Mouse (Mus musculus) limb, embryonic 10.5 days (tissue): ENCODE measurements at regions not wholly inside any gene's neighbourhood (a gene's known extent, or its start where the extent isn't known, plus 50 kb on each side); places are given as distances from the start of the nearest gene placed in this dataset.

ENCODE experiments used
- DNase-seq: peaks from one replicate; pipeline ENCODE4 v3.0.0-alpha.2; 2017; ENCODE audit warnings: low spot score
- H3K27ac ChIP-seq: fragments of 300-500 bp; sonication (generic); 2 replicates; pipeline ENCODE4 v1.5.1; 2016; ENCODE audit warnings: mild to moderate bottlenecking
- H3K27me3 ChIP-seq: fragments of 300-500 bp; sonication (generic); 2 replicates; pipeline ENCODE4 v1.6.1; 2016; ENCODE audit warnings: low read depth, mild to moderate bottlenecking; ENCODE audit not compliant: poor library complexity, severe bottlenecking
- H3K36me3 ChIP-seq: fragments of 300-500 bp; sonication (generic); 2 replicates; pipeline ENCODE4 v1.6.1; 2016; ENCODE audit warnings: mild to moderate bottlenecking, moderate library complexity
- H3K4me1 ChIP-seq: fragments of 300-500 bp; sonication (generic); 2 replicates; pipeline ENCODE4 v1.6.1; 2016
- H3K4me3 ChIP-seq: fragments of 300-500 bp; sonication (generic); 2 replicates; pipeline ENCODE4 v1.5.1; 2016; ENCODE audit warnings: mild to moderate bottlenecking, moderate library complexity
- H3K9me3 ChIP-seq: fragments of 300-500 bp; sonication (generic); replicated peaks from 2 replicates; pipeline ENCODE4 v1.6.1; 2016; ENCODE audit warnings: mild to moderate bottlenecking
- WGBS: fragments of 180-500 bp; shearing (Covaris S2); methylation state at CpG from one replicate; pipeline ENCODE4 v1.1.7; 2016; 5-methylcytosine and 5-hydroxymethylcytosine counted together

DNA sequence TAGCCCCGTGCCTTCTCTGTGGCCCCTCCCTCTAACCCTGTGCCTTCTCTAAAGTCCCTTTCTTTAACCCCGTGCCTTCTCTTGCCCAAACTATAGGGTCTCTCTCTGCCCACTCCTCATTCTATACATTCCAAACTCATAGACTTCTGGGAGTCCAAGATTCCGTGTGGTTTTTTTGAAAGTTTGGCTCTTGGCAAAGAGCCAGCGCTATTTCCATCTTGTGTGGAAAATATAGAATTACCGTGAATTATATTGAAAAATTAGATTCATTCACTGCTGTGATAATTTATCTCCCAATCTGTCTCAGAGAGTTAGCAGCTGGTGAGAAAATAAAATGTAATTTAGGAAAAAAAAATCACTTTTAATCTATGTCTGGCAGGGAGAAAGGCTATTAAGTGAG is 234.6 kb downstream of the CK137956 start:
- no peak overlapping the region for H3K4me3 ChIP-seq
- no peak overlapping the region for H3K27ac ChIP-seq
- no peaks in the 10 kb centered on the region for H3K36me3 ChIP-seq
- WGBS, result 78% methylated on average over 5 of the region's 5 CpGs
- H3K4me1 ChIP-seq, result peaks cover 11% of the 10 kb centered on the region
- H3K27me3 ChIP-seq, result no peaks in the 10 kb centered on the region
- no peaks in the 10 kb centered on the region for H3K9me3 ChIP-seq
- no peak for DNase-seq

DNA sequence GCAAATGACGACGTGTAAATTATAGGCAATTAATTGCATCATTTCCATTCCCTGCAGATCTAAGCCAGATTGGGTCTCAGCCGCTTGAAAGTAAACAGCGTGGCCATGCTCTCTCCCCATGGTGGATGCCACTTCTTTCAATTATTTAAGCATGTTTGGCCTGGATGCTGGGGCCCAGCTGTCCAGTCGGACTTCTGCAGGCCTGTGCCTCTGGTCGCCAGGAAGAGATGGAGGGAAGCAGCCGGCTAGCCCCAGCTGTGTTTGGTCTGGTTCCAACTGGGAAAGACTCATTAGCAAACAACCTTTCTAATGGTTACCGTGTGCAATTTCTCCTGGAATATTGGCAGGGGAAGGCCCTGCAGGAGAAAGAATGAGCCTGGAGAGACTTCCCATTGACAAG is 236.1 kb downstream of the CK137956 start:
- 56% methylated on average over 8 of the region's 8 CpGs for WGBS
- H3K27ac ChIP-seq, result no peak overlapping the region
- no peaks in the 10 kb centered on the region for H3K36me3 ChIP-seq
- peaks cover 11% of the 10 kb centered on the region for H3K4me1 ChIP-seq
- no peaks in the 10 kb centered on the region for H3K9me3 ChIP-seq
- no peaks in the 10 kb centered on the region for H3K27me3 ChIP-seq
- H3K4me3 ChIP-seq, result no peak overlapping the region
- peak; percentile 38 for DNase-seq

GRCm38 (mm10) chr4:127718661-127719060 is 252.1 kb downstream of the CK137956 start:
- DNase-seq, result no peak
- Histone ChIP-seq H3K4me1 (no peaks in the 10 kb centered on the region), H3K27ac (no peak overlapping the region), H3K9me3 (no peaks in the 10 kb centered on the region), H3K36me3 (no peaks in the 10 kb centered on the region), H3K4me3 (no peak overlapping the region), H3K27me3 (no peaks in the 10 kb centered on the region)
- 87% methylated on average over 5 of the region's 5 CpGs for WGBS

- peaks cover 21% of the 10 kb centered on the region for H3K4me1 ChIP-seq
- H3K9me3 ChIP-seq, result no peaks in the 10 kb centered on the region
- H3K36me3 ChIP-seq, result no peaks in the 10 kb centered on the region
- DNase-seq, result no peak
- 91% methylated on average over 10 of the region's 10 CpGs for WGBS
- H3K4me3 ChIP-seq, result no peak overlapping the region
- H3K27me3 ChIP-seq, result no peaks in the 10 kb centered on the region
- H3K27ac ChIP-seq, result no peak overlapping the region
These were observed 258.5 kb downstream of the CK137956 start for GRCm38 (mm10) chr4:127712274-127712673.

GRCm38 (mm10) chr4:127710816-127711215 is 259.9 kb downstream of the CK137956 start:
- WGBS, result 62% methylated on average over 4 of the region's 4 CpGs
- no peaks in the 10 kb centered on the region for H3K36me3 ChIP-seq
- no peaks in the 10 kb centered on the region for H3K9me3 ChIP-seq
- H3K27me3 ChIP-seq, result no peaks in the 10 kb centered on the region
- no peak for DNase-seq
- no peak overlapping the region for H3K4me3 ChIP-seq
- peaks cover 21% of the 10 kb centered on the region for H3K4me1 ChIP-seq
- H3K27ac ChIP-seq, result no peak overlapping the region

- H3K27me3 ChIP-seq, result no peaks in the 10 kb centered on the region
- H3K9me3 ChIP-seq, result no peaks in the 10 kb centered on the region
- no peak overlapping the region for H3K27ac ChIP-seq
- H3K4me1 ChIP-seq, result peaks cover 21% of the 10 kb centered on the region
- peak; percentile 20 for DNase-seq
- no peaks in the 10 kb centered on the region for H3K36me3 ChIP-seq
- no peak overlapping the region for H3K4me3 ChIP-seq
- 82% methylated on average over 6 of the region's 6 CpGs for WGBS
These were observed 261.0 kb downstream of the CK137956 start for GRCm38 (mm10) chr4:127709746-127710145.

GRCm38 (mm10) chr4:127708186-127708585 is 262.6 kb downstream of the CK137956 start:
- H3K4me3 ChIP-seq, result no peak overlapping the region
- no peaks in the 10 kb centered on the region for H3K27me3 ChIP-seq
- no peaks in the 10 kb centered on the region for H3K9me3 ChIP-seq
- peaks cover 21% of the 10 kb centered on the region for H3K4me1 ChIP-seq
- H3K27ac ChIP-seq, result no peak overlapping the region
- no peak for DNase-seq
- 80% methylated on average over 3 of the region's 3 CpGs for WGBS
- no peaks in the 10 kb centered on the region for H3K36me3 ChIP-seq

- no peak overlapping the region for H3K27ac ChIP-seq
- no peaks in the 10 kb centered on the region for H3K27me3 ChIP-seq
- H3K36me3 ChIP-seq, result no peaks in the 10 kb centered on the region
- peaks cover 14% of the 10 kb centered on the region for H3K4me1 ChIP-seq
- H3K4me3 ChIP-seq, result no peak overlapping the region
- no peaks in the 10 kb centered on the region for H3K9me3 ChIP-seq
- WGBS, result 83% methylated on average over 3 of the region's 3 CpGs
- DNase-seq, result no peak
These were observed 263.6 kb downstream of the CK137956 start for GRCm38 (mm10) chr4:127707126-127707525.

- no peak overlapping the region for H3K4me3 ChIP-seq
- H3K36me3 ChIP-seq, result no peaks in the 10 kb centered on the region
- no peaks in the 10 kb centered on the region for H3K4me1 ChIP-seq
- WGBS, result 96% methylated on average over 11 of the region's 11 CpGs
- H3K9me3 ChIP-seq, result no peaks in the 10 kb centered on the region
- H3K27ac ChIP-seq, result no peak overlapping the region
- no peaks in the 10 kb centered on the region for H3K27me3 ChIP-seq
- DNase-seq, result no peak
These were observed 269.1 kb downstream of the CK137956 start for GRCm38 (mm10) chr4:127701651-127702050.

DNA sequence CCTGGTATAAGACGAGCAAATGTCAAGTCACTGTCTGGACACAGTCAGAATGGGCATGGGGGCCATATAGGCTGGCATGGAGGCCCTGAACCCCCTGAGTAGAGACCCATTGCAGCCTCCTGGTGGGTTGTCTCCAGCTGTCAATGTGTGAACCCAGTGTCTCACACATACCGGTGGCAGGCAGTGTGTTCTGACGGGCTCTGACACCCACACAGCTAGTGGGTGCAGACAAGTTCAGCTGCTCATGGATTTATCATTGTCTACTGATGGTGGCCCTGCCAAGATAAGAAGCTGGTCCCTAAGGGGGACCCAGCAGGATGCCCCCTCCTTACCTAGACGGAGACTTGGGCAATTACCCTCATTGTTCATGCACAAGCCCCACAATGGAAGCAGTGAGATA is 280.8 kb downstream of the CK137956 start:
- Histone ChIP-seq H3K4me3 (no peak overlapping the region), H3K9me3 (no peaks in the 10 kb centered on the region), H3K27ac (no peak overlapping the region), H3K36me3 (no peaks in the 10 kb centered on the region), H3K4me1 (no peaks in the 10 kb centered on the region), H3K27me3 (no peaks in the 10 kb centered on the region)
- DNase-seq, result no peak
- 82% methylated on average over 4 of the region's 4 CpGs for WGBS

DNA sequence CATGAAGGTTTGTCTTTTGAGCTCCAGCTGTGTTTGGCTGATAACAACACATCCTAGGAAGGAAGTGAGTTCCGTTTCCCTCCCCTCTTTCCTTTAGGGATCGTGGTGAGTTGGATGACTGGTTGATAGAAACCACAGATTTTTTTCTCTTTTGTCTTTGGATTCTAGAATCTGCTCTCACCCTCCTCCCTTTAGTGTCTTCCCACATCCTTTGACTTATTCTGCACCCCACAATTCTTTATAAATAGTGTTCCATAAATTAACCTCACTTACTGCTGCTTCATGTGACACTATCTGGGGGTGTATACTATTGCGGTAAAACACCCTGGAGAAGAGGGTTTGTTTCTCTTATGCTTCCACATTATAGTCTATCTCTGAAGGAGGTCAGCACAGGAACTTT is 285.7 kb downstream of the CK137956 start:
- no peaks in the 10 kb centered on the region for H3K27me3 ChIP-seq
- 65% methylated on average over 3 of the region's 3 CpGs for WGBS

GRCm38 (mm10) chr4:127679391-127679790 is 291.4 kb downstream of the CK137956 start:
- no peaks in the 10 kb centered on the region for H3K36me3 ChIP-seq
- H3K4me1 ChIP-seq, result peaks cover 13% of the 10 kb centered on the region
- H3K27me3 ChIP-seq, result no peaks in the 10 kb centered on the region
- H3K9me3 ChIP-seq, result no peaks in the 10 kb centered on the region
- no peak overlapping the region for H3K4me3 ChIP-seq
- no peak overlapping the region for H3K27ac ChIP-seq
- DNase-seq, result no peak
- WGBS, result 48% methylated on average over 4 of the region's 4 CpGs

More for the DNA sequence above, 285.7 kb downstream of the CK137956 start:
- Histone ChIP-seq H3K27ac (no peak overlapping the region), H3K9me3 (no peaks in the 10 kb centered on the region), H3K4me1 (no peaks in the 10 kb centered on the region), H3K36me3 (no peaks in the 10 kb centered on the region), H3K4me3 (no peak overlapping the region)
- no peak for DNase-seq

- WGBS, result 55% methylated on average over 5 of the region's 5 CpGs
- peaks cover 13% of the 10 kb centered on the region for H3K4me1 ChIP-seq
- no peak overlapping the region for H3K27ac ChIP-seq
- DNase-seq, result no peak
- no peaks in the 10 kb centered on the region for H3K9me3 ChIP-seq
- H3K4me3 ChIP-seq, result no peak overlapping the region
- no peaks in the 10 kb centered on the region for H3K36me3 ChIP-seq
- H3K27me3 ChIP-seq, result no peaks in the 10 kb centered on the region
These were observed 292.3 kb downstream of the CK137956 start for GRCm38 (mm10) chr4:127678437-127678836.

DNA sequence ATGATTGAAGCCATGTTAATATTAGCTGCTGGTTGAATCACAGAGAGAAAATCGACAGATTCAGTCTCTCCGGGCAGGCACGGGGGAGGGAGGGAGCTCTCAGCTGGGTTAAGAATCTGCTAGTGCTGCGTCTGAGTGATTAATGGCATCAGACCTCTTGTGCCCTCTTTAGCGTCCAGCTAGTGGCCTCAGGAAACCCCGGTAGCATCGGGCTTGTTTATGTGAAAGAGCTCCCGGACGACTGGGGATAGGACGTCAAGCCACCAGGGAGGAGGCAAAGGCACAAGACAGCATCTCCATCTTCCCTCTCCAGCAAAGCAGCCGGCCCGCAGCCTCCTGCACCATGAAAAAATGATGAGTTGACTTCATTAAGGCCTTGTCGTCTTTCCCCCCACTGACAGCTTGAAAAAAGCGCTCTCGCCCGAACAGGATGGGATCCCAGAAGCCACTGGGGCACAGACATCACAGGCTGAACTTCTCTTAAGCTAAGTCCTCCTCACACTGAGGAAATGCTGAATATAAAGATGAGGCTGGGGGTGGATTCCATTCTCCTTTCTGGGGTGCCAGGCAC is 294.9 kb downstream of the CK137956 start:
- Histone ChIP-seq H3K4me3 (no peak overlapping the region), H3K9me3 (no peaks in the 10 kb centered on the region), H3K36me3 (no peaks in the 10 kb centered on the region), H3K4me1 (peaks cover 22% of the 10 kb centered on the region), H3K27me3 (no peaks in the 10 kb centered on the region), H3K27ac (no peak overlapping the region)
- no peak for DNase-seq
- 30% methylated on average over 16 of the region's 16 CpGs for WGBS
